Mouse (Mus musculus): Measurements from ENCODE around the gene Apela.

Apela gene

DNA sequence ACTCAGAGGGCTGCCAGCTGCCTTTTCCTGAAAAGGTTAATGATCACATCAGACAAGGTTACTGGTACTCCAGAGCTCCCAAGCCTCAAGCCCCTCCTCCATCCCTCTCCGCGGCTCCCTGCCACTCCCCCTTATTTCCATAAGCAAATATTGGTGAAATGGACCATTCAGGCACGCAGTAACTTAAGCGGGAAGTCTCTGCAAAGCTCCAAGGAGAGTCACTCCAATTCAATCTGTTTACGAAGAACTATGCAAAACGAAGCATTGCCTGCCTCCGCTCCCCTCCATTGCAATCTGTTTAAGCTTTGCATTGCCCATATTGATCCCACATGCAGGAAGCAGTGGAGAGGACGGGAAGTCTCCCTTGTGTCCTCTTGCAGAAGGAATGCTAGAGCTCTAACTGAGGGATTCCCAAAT lies at the start of gene Apela:
Gene Apela (minus strand): TSS at position 220 of the 417 bp plus-strand sequence.
- DNase-seq (ENCODE audit: extremely low read depth, insufficient read length, low spot score), result no peak

DNA sequence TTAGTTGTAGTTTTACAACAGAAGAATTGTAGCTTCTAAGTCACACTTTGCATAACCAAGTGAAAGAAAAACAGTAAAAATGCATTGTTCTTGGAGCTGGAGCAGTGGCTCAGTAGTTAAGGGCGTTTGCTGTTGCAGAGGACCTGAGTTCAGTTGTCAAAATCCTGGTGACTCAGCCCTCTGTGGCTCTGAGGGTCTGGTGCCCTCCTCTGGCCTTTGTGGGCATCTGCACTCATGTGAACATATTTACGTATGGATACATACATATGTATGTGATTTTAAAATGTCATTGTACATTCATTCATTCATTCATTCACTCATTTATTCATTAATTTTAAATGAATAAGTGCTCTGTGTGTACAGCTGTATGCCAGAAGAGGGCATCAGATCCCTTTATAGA lies 48.5 kb upstream of the Apela start:
- DNase-seq (ENCODE audit: extremely low read depth, insufficient read length, low spot score), result no peak

DNA sequence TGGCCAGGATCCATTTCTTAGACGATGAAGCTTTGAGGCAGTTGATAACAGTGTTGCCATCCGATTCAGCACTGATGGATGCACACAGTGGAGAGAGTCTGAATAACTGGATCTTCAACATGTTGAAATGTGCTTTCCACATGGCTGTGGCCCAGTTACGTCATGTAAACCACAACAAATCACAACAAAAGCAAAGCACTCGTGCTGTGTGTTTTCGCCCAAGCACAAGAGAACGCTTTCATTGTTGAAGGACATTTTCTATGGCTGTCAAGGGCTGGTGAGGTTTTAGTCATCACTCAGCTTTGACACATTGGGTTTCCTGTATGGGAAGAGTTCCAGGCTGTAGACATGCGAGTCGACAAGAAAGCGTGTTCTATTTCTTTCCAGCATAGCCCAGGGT lies 43.6 kb upstream of the Apela start:
- DNase-seq (ENCODE audit: extremely low read depth, insufficient read length, low spot score), result no peak

DNA sequence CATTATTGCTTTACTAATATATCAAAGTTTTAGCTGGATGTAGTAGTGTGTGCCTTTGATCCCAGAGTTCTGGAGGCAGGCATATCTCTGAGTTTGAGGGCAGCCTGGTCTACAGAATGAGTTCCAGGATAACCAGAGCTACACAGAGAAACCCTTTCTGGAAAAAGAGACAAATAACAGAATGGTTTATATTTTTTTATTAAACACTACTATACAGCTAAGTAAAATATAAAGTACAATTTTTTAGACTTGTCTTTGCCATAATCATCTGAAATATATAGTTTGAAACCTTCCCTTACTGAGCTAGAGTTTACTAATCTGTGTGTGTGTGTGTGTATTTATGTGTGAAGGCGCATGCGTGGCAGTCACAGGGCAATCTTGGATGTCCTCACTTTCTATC lies 37.6 kb upstream of the Apela start, which contains the start of gene Gm10663:
Gene Gm10663 (plus strand): TSS at position 301 of the 400 bp plus-strand sequence.
- DNase-seq (ENCODE audit: extremely low read depth, insufficient read length, low spot score), result no peak

DNA sequence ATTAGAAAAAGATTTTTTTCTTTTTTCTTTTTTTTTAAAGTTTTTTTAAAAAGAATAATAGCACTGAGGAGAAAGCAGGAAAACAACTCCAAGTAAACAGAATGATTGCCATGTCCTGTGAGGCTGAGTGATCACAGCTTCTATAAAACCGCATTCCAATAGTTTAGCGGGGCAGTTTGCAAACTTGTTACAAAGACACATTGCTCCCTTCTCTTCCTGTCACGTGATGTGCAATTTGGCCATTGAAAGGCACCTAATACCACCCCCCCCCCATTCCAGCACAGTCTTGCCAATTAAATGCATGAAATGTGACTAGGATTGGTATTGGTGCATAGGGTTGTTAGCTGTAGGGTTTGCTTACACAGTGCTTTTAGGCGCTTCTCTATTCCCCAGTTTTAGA lies 33.9 kb upstream of the Apela start:
- DNase-seq (ENCODE audit: extremely low read depth, insufficient read length, low spot score), result no peak

DNA sequence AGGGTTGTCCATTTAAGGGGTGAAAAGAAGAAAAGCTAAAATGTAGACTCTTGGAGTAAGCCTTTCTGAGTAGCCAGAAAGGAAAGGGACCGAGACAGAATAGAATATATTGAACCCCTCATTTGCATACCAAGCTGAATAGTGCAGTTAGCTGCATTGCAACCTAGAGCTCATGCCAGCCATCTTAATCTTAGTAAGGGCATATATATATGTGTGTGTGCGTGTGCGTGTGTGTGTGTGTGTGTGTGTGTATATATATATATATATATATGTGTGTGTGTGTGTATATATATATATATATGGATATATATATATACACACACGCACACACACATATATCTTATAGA lies 31.3 kb upstream of the Apela start:
- no peak for DNase-seq (ENCODE audit: extremely low read depth, insufficient read length, low spot score)

DNA sequence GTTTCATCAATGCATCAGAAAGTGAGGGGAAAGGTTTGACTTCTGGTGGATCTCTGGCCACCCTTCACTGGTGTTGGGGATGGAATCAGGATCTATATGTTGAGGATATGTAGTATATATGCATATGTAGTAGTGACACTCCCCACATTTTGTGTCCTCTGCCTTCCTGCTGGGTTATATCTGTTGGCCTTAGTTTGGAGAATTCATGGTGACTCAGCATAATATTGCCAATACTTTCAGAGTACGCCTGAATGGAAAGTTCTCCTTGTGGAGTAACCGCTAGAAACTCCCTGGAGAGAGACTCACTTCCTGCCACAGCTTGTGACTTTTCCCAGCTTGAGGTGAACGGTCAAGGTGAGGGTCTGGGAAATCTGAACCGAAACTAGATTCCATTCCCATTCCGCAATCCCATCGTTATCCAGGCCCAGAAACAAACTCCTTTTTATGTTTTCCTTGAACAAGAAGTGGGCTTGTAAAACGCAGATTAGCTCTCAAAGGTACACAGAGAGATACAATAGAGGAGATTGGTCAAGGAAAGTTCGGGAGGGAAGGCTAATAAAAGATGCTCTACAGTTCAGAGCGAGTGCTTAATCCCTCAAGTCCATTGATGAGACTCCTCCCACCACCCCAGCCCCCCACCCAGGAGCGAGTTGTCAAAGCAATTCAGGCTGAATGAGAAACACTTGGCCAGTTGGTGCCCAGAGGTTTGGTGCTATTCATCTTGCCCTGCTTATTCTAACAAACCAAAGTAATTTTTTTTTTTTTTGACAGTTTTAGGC lies 30.7 kb upstream of the Apela start:
- peak; percentile 49 for DNase-seq (ENCODE audit: extremely low read depth, insufficient read length, low spot score)

DNA sequence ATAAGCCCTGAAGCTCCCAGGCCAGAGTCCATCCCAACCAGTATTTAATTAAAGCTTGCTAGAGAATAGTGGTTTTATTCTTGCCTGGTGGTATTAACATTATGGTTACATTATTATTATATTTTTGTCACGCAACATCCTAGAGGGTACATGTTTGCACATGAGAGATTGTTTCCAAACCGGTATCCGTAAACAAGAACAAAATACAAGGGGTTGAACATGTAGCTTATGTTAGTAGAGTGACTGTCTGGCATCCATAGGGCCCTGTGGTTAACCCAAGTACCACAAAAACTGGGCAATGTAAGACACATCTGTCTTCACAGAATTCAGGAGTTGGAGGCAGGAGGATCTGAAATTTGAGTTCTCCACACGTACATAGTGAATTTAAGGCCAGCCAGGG lies 29.9 kb upstream of the Apela start:
- peak; percentile 55 for DNase-seq (ENCODE audit: extremely low read depth, insufficient read length, low spot score)

DNA sequence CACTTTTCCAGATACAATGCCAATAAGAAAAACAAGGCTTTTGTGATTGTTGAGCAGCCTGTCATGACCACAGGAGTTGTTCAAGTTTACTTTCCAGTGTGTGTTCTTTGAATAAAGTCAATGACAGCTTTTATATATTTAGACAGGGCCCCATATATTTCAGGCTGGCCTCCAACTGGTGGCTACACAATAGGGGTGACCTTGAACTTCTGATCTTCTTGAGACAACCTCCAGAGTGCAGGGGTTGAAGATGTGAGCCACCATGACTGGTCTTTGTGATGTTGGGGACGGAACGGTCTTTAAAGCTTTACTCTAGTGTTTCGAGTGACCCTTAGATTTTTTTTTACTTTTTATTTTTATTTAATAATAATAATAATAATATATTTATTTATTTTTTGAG lies 28.5 kb upstream of the Apela start:
- DNase-seq (ENCODE audit: extremely low read depth, insufficient read length, low spot score), result no peak

DNA sequence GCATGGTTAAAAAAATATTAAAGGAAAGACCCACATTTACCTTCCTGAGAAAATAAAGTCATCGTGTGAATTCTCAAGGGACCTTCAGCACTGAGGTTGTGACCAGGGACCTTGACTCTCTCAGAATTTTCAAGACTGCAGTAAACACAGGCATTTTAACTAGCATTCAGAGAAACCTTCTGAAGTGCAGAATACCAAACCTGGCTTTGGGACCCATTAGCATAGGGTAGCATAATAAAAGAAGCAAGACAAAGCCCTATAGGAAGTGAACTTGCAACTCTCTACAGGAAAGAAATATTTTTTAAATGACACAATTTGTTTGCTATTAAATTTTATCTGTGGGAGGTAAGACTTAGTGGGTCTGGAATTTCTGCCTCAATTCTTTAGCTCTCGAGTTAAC lies 26.9 kb upstream of the Apela start:
- no peak for DNase-seq (ENCODE audit: extremely low read depth, insufficient read length, low spot score)

DNA sequence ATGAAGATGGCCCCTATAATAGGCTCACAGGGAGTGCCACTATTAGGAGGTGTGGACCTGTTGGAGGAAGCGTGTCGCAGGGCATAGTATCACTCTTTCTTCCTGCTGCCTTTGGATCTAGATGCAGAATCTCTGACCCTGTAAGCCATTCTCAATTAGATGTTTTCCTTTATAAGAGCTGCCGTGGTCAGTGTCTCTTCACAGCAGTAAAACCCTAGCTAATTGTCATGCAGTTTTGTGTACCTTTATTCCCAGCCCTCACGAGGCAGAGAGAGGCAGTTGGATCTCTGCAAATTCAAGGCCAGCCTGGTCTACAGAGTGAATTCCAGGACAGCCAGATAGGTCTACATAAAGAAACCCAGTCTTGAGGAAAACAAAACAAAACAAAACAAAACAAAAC lies 25.1 kb upstream of the Apela start:
- DNase-seq (ENCODE audit: extremely low read depth, insufficient read length, low spot score), result no peak

DNA sequence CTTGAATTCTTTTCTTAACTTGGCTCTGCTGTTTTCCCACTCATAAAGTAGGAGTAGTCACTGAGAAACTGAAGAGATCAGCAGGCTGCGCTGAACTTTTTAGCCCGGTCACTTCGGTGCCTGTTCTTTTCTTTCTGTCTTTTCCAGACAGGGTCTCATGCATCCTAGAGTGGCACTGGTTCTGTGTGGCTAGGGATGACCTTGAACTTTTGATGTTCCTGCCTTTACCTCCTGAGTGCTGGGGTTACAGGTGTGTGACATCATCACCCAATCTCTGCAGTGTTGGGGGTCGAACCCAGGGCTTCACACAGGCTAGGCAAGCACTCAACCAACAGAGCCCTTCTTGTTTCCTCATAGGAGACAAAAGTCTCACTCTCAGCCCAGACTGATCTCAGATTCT lies 19.6 kb upstream of the Apela start:
- DNase-seq (ENCODE audit: extremely low read depth, insufficient read length, low spot score), result no peak

DNA sequence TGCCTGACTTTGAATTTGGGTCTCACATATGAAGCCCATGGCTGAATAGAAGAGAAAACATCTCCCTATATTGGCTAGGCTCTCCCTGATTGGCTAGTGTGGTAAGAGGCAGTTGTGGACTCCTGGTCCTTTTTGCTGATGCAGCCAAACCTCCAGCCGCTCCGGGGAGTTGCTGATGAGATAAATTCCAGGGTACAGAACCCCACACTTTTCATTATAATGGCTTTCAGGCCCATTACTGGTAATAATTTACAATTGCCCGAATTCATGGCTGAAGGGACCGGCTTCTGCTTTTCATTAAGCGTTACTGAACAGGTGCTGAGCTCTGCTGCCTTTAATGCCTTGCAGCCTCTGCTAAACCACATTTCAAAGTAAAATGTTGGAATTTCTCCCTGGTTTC lies 16.8 kb upstream of the Apela start:
- DNase-seq (ENCODE audit: extremely low read depth, insufficient read length, low spot score), result no peak

DNA sequence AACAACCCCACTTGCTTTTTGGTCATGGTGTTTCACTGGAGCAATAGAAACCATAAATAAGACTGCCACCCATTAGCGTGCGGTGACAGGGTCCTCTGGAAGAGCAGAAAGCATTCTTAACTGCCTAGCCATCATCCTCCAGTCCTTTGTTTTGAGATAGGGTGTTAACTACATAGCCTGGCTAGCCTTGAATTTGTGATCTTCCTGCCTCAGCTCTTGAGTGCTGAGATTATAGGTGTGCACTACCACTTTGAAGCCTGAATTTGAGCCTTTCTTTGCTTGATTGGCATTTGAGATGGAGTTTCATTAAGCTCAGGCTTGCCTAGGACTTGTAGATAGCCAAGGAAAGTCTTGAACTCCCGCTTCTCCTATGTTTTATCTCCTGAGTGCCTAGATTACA lies 16.4 kb upstream of the Apela start:
- DNase-seq (ENCODE audit: extremely low read depth, insufficient read length, low spot score), result no peak

DNA sequence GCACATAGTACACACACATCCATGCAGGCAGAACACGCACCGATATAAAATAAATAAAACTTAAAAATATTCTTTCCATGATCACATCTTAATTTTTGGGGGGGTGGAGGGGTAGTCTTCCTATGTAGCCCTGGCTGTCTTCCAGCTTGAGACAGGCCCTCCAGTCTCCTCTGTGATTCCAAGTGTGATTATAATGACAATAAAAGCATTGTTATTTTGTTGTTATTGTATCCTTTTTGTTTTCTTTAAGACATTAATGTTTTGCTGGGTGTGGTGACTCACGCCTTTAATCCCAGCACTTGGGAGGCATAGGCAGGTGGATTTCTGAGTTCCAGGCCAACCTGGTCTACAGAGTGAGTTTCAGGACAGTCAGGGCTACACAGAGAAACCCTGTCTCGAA lies 10.7 kb upstream of the Apela start:
- no peak for DNase-seq (ENCODE audit: extremely low read depth, insufficient read length, low spot score)

DNA sequence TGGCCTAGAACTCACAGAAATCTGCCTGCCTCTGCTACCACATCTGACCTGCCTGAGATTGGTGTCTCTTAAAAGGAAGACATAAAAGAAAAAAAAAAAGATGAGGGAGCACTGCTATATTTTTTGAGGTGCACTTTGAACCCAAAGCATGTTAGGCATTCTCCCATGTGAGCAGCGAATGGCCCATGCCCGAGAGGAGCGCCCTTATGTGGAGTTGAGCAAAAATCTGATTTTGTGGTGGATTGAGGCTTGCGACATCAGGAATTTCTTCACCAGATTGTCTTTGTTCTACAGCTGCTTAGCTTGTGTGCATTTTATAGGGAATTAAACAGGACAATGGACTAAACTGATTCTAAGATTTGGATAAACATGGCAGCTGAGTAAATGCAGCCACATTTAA lies 10.1 kb upstream of the Apela start:
- DNase-seq (ENCODE audit: extremely low read depth, insufficient read length, low spot score), result no peak

DNA sequence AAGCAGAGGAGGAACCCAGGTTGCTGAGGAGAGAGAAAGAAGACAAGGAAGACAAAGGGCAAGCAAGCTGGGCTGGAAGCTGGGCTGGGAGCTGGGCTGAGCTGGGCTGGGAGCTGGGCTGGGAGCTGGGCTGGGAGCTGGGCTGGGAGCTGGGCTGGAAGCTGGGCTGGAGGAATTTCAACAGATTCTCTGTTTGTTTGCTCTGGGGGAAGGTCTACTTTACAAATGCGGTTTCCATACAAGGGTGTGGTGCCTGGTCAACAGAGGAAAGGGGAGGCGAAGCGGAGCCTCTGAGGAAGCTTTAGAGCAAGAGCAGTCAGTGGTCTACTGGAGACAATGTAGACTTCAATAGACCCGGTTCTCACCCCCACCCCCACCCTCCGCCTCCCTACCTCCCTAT lies 9.4 kb upstream of the Apela start:
- no peak for DNase-seq (ENCODE audit: extremely low read depth, insufficient read length, low spot score)

DNA sequence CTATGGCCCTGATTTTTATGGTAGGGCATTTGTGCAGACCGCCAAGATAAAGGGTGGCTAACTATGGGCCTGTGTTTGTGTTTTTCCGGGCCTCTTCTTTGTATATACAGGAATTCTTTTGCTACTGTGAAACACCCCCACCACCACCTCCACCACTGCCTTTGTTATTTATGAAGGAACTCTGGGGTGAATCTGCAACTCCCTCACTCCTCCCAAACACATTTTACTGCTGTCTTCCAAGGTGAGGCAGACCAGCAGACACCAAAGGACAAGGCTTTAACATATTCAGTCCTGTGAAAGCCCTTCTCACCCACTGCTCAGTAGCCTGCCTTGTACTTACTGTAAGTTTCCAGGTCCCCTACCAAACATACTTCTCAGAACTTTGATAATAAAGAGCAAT lies 3.0 kb downstream of the Apela start:
- DNase-seq (ENCODE audit: extremely low read depth, insufficient read length, low spot score), result no peak

DNA sequence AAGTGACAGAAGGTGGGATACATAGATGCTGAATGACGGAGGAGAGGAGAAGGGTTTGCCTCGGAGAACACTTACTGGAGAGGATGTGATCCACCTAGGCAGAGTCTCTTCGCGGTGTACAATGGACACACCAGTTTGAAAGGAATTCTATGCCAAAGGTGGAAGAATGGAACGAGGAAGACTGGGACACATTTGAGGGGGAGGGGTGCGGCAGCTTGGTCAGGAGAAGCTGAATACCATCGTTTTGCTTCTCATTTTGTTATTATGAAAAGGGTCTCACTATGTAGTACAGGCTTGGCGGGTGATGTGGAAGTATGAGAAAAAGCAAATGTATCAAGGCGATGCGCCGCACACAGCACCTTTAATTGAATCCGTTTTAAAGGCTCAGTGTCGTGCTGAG lies 4.1 kb downstream of the Apela start:
- DNase-seq (ENCODE audit: extremely low read depth, insufficient read length, low spot score), result no peak

DNA sequence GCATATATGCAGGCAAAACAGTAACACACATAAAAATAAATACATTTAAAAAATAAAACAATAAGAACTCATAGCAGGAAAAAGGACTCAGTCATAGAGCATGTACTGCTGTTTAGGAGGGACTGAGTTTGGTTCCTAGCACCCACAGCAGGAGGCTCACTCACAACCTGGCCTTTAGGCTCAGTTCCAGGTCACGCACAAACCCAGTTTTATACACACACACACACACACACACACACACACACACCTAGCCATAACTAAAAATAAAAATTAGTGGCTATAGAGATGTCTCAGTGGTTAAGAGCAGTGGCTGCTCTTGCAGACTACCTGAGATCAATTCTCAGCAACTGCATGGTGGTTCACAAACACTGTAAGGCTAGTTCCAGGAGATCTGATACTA lies 5.0 kb downstream of the Apela start:
- DNase-seq (ENCODE audit: extremely low read depth, insufficient read length, low spot score), result no peak

DNA sequence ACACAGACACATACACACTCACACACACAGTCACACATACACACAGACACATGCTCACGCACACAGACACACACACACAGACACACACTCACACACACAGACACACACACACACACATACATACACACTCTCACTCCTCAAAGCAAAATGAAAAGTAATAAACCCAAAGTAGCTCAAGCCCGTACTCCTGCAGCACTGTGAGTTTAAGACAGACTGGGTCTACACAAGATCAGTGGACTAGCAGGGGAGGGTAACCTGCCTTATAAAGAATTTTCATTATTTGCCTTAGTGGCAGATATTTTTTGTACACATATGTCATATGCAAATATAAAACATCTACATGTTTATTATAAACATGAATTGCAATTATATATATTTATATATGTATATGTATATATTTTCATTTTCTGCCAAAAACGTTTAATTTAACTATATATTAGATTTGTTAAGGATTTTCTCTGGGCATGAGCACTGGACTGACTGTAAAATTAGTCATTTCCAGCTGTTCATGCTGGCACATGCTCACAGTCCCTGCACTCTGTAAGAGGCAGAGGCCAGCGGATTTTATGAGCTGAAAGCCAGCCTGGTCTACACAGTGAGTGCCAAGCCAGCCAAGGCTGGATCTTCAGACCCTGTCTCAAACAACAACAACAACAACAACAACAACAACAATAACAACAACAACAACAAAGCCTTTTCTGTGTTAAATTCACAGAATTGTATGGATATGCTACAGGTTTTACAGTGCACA lies 6.2 kb downstream of the Apela start:
- DNase-seq (ENCODE audit: extremely low read depth, insufficient read length, low spot score), result no peak

DNA sequence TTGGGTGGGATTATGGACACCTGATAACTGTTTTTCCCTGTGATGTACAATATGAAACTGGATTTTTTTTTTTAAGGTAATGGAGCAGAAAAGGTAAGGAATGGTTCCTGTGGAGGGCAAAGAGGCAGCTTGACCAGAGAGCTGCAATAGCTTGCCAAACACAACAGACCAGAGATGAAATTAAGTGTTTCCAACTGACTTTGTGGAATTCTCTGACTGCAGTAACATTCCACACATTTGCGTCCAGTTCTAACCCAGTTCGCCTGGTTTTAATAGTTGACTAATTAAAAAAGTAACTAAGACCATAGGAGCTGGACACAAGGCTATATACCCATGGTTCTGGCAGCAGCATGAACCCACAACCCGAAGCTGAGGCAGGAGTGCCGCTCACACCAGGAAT lies 7.4 kb downstream of the Apela start:
- no peak for DNase-seq (ENCODE audit: extremely low read depth, insufficient read length, low spot score)
